Mouse (Mus musculus) urinary bladder, postnatal 36 days (tissue): ENCODE data around the gene Kmt2b.

Experiments
- DNase-seq, 2 experiments: peaks; one replicate each; pipeline ENCODE4 v3.0.0; 2022; ENCODE audit warnings: low spot score in 2 of 2, mixed read lengths in 1 of 2

Kmt2b gene

GRCm38 (mm10) chr7:30588676-30589434 lies at the start of gene Kmt2b:
Gene Kmt2b, minus strand, starts transcription at chr7:30588726.
- peak; percentile 95 to 98 for DNase-seq

- no peak for DNase-seq
These were observed 47.9 kb upstream of the Kmt2b start for GRCm38 (mm10) chr7:30636395-30636794.

GRCm38 (mm10) chr7:30635752-30636151 lies 47.2 kb upstream of the Kmt2b start, which contains the start of gene Etv2:
Gene Etv2, minus strand, starts transcription at chr7:30635852.
- no peak for DNase-seq

GRCm38 (mm10) chr7:30634621-30635020 lies 46.1 kb upstream of the Kmt2b start:
- DNase-seq = no peak

GRCm38 (mm10) chr7:30633762-30634412 lies 45.4 kb upstream of the Kmt2b start:
- no peak for DNase-seq

- no peak for DNase-seq
These were observed 40.5 kb upstream of the Kmt2b start for GRCm38 (mm10) chr7:30629013-30629412.

- no peak for DNase-seq
These were observed 38.1 kb upstream of the Kmt2b start for GRCm38 (mm10) chr7:30626647-30627046.

- DNase-seq = peak; percentile 72 to 86
These were observed 37.2 kb upstream of the Kmt2b start, which contains the start of gene Cox6b1 for GRCm38 (mm10) chr7:30625530-30626384. Gene Cox6b1, minus strand, starts transcription at chr7:30626151.

GRCm38 (mm10) chr7:30619202-30619601 lies 30.7 kb upstream of the Kmt2b start:
- no peak for DNase-seq

GRCm38 (mm10) chr7:30618658-30619057 lies 30.1 kb upstream of the Kmt2b start:
- no peak for DNase-seq

- no peak for DNase-seq
These were observed 26.7 kb upstream of the Kmt2b start for GRCm38 (mm10) chr7:30615049-30615760.

GRCm38 (mm10) chr7:30614454-30614853 lies 25.9 kb upstream of the Kmt2b start:
- no peak for DNase-seq

- DNase-seq = peak; percentile 62 to 75
These were observed 25.1 kb upstream of the Kmt2b start for GRCm38 (mm10) chr7:30613529-30614112.

- peak; percentile 58 to 70 for DNase-seq
These were observed 24.3 kb upstream of the Kmt2b start, which contains the start of gene Upk1a for GRCm38 (mm10) chr7:30612654-30613402. Gene Upk1a, minus strand, starts transcription at chr7:30612847.

- no peak for DNase-seq
These were observed 21.5 kb upstream of the Kmt2b start for GRCm38 (mm10) chr7:30610043-30610442.

- no peak for DNase-seq
These were observed 19.9 kb upstream of the Kmt2b start for GRCm38 (mm10) chr7:30608476-30608875.

- DNase-seq = peak in 1 of 2 experiments; percentile 60
These were observed 19.3 kb upstream of the Kmt2b start for GRCm38 (mm10) chr7:30607706-30608309.

GRCm38 (mm10) chr7:30604944-30605343 lies 16.4 kb upstream of the Kmt2b start:
- DNase-seq = no peak

- DNase-seq = no peak
These were observed 15.9 kb upstream of the Kmt2b start for GRCm38 (mm10) chr7:30604424-30604823.

- peak; percentile 67 to 72 for DNase-seq
These were observed 14.1 kb upstream of the Kmt2b start for GRCm38 (mm10) chr7:30602583-30602982.
